Mouse (Mus musculus) erythroid progenitor cell, adult 5-6 weeks (primary cell): ENCODE measurements around the gene Odaph. TPM values are rescaled to one million over a fixed set of nuclear protein-coding genes. Genes with fewer than 3 reads are reported as not detected.
A peak's percentile ranks its signal among the peaks of the same experiment; 100 is the strongest.

Experiments
- ATAC-seq: replicated peaks from 2 replicates; pipeline ENCODE4 v1.8.0; 2016; ENCODE audit warnings: moderate number of reproducible peaks, mild to moderate bottlenecking, moderate TSS enrichment, inconsistent platforms; ENCODE audit not compliant: poor library complexity, low FRiP score, severe bottlenecking
- total RNA-seq, 2 experiments: library from RNA; stranded (forward) in 1 of 2; stranded (reverse) in 1 of 2; fragments of 150-400 nt in 1 of 2; fragments of 186-747, 209-891 nt in 1 of 2; gene quantifications; 2 replicates each; pipeline versions ENCODE4 v1.2.3 to v1.2.4; 2015 to 2017; ENCODE audit warnings: low replicate concordance in 2 of 2

Gene Odaph
- total RNA-seq, 2 experiments from 2014 or later: not detected

GRCm38 (mm10) chr5:91985721-91986120, 1.6 kb upstream of the Odaph start:
- ATAC-seq: no peak

- no peak for ATAC-seq
These were observed 524 bp downstream of the Odaph start for GRCm38 (mm10) chr5:91987799-91988198.

GRCm38 (mm10) chr5:91989261-91989660, 2.0 kb downstream of the Odaph start:
- no peak for ATAC-seq

DNA sequence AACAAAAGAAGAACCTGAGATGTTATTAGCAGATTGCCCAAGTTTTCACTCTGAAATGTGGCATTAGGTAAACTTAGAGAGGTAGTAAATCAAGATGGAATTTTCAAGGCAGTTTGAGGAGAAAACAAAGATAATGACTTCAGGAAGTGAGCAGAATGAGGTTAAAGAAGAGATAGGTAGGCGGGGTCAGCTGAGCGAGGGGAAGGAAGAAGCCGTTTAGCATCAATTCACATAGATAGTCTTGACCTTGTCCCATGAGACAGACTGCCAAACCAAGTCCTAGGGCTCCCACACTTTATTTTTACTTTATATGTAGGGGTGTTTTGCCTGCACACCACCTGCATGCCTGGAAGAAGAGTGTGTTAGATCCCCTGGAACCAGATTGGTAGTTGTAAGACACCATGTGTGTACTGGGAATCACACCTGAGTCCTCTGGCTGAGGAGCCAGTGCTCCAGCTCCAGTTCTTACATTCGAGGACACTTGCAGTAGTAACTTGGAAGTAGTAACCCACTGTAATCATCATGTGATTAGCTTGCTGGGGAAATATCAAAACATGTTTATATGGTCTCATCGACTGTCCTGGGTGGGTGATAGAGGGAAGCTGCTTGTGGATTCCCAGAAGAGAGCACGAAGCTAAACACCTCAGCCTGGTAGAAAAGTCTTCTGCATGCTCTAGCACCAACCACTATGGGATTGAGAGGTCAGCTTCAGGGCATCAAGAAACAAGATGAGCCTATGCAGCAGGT, 4.1 kb downstream of the Odaph start:
- ATAC-seq: no peak

DNA sequence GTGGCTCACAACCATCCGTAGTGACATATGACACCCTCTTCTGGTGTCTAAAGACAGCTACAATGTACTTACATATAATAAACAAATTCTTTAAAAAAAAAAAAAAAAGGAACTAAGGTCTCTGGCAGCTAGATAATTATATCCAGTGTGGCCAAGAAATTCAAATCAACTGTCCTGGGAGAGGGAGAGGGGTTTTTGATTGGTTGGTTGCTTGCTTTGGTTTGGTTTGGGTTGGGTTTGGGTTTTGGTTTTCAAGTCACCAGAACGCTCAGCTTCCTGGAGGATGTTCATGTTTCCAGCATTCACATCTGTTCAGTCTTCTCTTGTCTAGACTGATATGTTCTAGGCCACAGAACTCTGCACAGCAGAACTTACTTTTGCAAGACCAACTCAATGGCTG, 5.8 kb downstream of the Odaph start:
- ATAC-seq: no peak

DNA sequence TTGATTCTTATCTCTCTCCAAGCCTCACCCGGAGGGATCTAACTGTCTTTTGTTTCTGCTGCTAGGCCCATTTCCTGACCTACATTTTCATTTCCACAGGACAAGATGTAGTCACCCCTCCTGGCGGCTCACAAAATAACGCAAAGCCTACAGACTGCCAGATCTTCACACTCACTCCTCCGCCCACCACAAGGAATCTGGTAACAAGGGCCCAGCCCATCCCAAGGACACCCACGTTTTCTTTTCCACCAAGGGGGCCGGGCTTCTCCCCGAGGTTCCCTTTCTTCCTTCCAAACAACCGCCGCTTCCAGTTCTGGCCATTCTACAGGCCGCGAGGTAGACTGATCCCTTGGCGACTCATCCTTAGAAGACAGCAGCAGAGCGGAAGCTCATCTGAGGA, 7.3 kb downstream of the Odaph start:
- ATAC-seq: no peak

DNA sequence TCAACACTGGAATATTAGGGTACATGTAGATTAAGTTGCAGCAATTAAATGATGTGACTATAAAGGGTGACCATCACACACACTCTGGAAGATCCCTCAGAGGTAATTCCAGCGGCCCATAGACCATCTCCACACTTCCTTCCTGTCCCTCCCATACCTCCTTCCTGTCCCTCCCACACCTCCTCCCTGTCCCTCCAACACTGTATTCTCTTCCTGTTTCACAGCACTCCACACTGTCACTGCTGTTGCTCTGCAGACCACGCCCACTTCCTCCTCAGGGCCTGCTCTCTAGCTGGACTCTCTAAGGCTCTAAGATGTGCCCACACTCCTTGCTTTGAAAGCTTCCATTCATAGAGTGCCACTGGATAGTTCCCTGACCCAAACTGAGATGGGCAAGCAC, 13.5 kb downstream of the Odaph start:
- ATAC-seq: no peak

DNA sequence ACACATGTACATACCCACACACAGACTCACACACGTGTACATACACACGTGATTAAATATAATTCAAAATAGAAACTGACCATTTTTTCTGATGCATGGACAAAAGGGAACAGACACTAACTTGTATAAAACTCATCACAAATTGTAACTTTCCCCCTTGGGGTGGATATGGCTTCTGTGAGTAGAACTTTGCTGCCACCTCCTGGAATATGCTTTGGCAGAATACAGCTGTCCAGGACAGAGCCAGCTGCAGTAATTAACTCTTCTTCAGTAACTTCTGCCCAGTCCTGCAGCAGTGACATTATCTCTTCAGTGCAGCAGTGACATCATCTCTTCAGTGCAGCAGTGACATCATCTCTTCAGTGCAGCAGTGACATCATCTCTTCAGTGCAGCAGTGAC, 15.7 kb downstream of the Odaph start:
- no peak for ATAC-seq

GRCm38 (mm10) chr5:92009827-92010226, 22.6 kb downstream of the Odaph start:
- ATAC-seq: no peak

GRCm38 (mm10) chr5:92011756-92012155, 24.5 kb downstream of the Odaph start:
- no peak for ATAC-seq

DNA sequence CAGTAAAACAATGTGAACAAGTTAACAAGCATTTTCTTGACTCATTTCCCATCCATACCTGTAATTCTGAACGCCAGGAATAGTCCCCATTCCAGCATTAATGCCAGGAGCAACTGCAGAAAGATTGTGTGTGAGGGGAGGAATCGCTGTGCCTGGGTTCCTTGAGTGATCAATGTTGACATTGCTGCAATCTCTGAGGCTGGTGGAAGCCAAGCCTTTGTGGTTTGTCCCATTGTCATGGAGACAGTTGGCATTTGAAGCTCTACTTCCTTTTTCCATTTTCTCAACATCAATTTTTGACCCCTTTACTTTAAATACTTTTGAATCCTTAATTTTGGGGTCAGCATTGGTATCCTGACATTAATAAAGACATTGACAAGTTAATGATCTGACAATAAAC, 32.7 kb downstream of the Odaph start:
- ATAC-seq: no peak

DNA sequence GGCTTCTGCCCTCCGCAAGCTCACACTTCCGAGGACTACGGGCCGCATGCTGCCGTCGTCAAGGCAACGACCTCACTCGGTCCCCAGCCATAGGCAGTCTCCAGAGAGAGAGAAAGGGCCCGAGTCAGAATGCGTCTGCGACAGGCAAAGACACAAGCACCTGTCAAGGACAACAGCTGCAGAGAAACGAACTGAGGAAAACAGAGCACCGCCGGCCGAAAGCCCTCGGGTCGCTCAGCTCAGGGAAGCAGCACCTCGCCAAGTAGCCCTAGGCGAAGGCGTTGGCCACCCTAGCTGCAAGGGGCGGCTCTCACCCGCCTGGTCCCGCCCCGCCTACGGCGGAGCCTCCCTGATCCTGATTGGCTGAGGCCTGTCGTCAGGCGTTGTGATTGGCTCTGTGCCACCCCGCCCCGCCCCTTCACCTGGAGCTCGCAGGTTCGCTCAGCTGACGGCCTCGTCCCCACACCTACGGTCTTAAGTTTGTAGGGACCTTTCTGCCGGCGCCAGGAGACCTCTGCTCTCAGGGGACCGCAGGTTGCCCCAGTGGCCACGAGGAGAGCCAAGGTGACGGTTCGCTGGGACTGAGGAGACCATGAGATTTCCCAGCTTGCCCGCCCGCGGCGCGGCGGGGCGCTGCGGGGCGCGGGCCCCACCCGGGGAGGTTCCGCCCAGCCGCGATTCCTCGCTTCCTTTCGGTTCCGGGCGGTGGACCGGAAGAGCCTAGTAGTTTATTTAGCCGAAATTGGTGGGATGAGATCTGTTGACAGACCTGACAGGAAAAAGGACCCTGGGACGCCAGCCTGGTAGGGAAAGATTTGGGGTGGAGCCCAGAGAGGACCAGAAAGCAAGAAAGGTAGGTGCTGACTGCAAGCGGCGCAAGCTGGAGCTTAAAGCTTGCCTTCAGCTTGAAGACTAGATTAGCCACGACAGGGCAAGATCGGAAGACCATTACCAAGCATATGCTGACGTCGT, 55.4 kb downstream of the Odaph start:
- peak; percentile 100 for ATAC-seq

GRCm38 (mm10) chr5:92043783-92044182, 56.5 kb downstream of the Odaph start, which contains the start of gene Cdkl2:
TSS of gene Cdkl2 (minus strand) at chr5:92043883.
- ATAC-seq: no peak

Other genes starting within 250 kb of the Odaph start
- 44.4 and 72.1 TPM in 2 replicates for gene Rchy1, start 24.4 kb upstream of the Odaph start, total RNA-seq (2015; ENCODE audit: low replicate concordance)
- 33.2 and 39.5 TPM in 2 replicates for gene Rchy1, start 24.4 kb upstream of the Odaph start, total RNA-seq (2017; ENCODE audit: low replicate concordance)
- 0.42 TPM in 1 of 2 replicates, not detected in the other for gene Cdkl2, start 56.4 kb downstream of the Odaph start, total RNA-seq (2015; ENCODE audit: low replicate concordance)
- 2.0 TPM in 1 of 2 replicates, not detected in the other for gene Cdkl2, start 56.4 kb downstream of the Odaph start, total RNA-seq (2017; ENCODE audit: low replicate concordance)
- gene G3bp2, start 96.2 kb downstream of the Odaph start, total RNA-seq (2015; ENCODE audit: low replicate concordance): 40.0 and 47.8 TPM in 2 replicates
- 60.5 and 68.3 TPM in 2 replicates for gene G3bp2, start 96.2 kb downstream of the Odaph start, total RNA-seq (2017; ENCODE audit: low replicate concordance)
- 28.5 and 44.9 TPM in 2 replicates for gene Uso1, start 150.5 kb downstream of the Odaph start, total RNA-seq (2015; ENCODE audit: low replicate concordance)
- 20.8 and 36.7 TPM in 2 replicates for gene Uso1, start 150.5 kb downstream of the Odaph start, total RNA-seq (2017; ENCODE audit: low replicate concordance)
- not detected in 2 replicates for gene U90926, start 227.9 kb downstream of the Odaph start, total RNA-seq (2015; ENCODE audit: low replicate concordance)
- gene U90926, start 227.9 kb downstream of the Odaph start, total RNA-seq (2017; ENCODE audit: low replicate concordance): not detected in 2 replicates